Mouse (Mus musculus) spleen, postnatal 10 days (tissue): Measurements from ENCODE around the gene Gfer.
"Not testable (repeated sequence)": the region's sequence is repeated elsewhere in the genome, so short reads cannot be mapped to it uniquely, and the experiment has no call there.

Source experiments
- DNase-seq, 2 experiments: peaks; one replicate each; pipeline ENCODE4 v3.0.0; 2021 to 2022; ENCODE audit warnings: low spot score in 2 of 2

Gene Gfer

DNA sequence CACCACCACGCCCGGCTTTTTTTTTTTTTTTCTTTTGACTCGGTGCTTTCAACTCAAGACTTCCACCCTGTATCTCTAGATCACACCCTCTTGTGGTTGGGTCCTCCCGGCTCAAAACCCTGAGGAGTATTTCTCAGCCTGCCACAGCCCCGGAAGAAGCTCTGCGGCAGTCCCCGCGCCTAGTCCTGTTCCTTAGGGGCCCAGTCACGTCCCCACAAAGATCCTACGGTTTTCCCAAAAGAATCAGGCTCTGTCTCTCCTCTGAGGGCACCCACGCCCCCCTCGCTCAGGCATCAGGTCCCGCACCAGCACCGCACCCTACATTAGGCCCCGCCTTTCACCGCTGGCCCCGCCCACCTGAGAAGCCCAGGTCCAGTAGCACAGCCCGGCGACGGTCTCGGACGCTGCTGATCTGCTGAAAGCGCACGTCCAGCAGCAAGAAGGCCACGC, 8.8 kb downstream of the Gfer start:
- DNase-seq, result peak; percentile 46 to 76

DNA sequence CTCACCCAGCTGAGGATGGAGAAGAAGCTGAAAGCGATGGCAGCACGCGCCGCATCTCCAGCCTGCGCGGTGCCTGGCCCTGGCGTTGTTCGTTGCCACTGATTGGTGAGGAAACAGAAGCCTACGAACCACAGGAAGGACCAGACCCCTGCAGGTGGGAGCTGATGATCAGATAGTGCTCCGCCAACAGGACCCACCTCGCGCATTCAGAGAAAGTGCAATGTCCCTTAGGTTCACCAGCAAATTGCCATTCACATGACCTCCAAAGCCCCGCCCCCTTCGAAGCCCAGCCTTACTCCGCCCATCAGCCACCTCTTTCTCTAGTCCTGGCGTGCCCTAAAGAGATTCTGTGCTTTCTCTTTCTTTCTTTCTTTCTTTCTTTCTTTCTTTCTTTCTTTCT, 9.4 kb downstream of the Gfer start:
- DNase-seq, result peak in 1 of 2 experiments; percentile 82

DNA sequence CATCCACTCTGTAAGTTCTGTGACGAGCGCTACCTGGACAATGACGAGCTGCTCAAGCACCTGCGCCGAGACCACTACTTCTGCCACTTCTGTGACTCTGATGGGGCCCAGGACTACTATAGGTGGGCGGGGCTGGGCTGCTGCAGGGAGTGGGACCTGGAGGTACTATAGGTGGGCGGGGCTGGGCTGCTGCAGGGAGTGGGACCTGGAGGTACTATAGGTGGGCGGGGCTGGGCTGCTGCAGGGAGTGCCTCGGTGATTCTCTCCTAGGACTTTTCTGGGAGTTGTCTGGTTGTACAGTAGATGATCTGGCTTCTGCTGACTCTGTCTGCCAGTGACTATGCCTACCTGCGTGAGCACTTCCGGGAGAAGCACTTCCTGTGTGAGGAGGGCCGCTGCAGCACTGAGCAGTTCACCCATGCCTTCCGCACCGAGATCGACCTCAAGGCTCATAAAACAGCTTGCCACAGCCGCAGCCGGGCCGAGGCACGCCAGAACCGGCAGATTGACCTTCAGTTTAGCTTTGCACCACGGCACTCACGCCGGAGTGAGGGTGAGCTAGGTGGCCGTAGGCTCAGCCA, 18.4 kb downstream of the Gfer start:
- no peak for DNase-seq

DNA sequence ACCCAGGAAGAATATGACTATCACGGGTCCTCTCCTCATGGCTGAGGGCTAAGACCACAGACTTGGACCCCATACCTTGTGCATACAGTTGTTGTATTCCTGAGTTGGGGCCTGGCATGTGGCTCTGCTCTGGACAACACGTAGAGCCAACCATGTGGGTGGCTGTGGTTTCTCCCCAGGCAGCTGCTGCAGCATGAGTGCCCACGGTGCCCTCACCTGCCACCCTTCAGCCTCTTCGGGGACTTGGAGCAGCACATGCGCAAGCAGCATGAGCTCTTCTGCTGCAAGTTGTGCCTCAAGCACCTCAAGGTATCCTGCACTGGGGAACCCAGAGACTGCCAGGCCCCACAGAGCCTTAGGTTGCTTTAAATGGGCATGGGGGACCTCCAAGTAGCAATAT, 19.1 kb downstream of the Gfer start:
- DNase-seq, result no peak

DNA sequence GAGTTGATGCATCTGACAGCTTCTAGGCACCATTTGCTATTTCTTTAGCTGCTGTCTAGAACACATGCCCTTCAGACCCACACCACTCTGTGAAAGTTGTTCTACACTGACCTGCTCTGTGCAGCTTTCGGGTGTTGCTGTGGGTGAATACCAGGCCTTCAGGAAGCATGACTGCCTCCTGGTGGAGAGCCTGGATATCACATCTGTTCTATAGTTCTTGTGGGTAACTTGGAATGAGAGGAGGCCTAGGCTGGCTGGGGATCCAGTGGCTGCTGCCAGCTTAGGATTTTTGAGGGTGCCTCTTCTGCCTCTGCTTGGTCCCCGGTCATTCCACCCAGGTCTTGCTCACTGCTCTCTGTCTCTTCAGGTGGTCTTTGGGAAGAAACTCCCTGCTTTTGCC, 19.8 kb downstream of the Gfer start:
- peak; percentile 70 to 87 for DNase-seq

DNA sequence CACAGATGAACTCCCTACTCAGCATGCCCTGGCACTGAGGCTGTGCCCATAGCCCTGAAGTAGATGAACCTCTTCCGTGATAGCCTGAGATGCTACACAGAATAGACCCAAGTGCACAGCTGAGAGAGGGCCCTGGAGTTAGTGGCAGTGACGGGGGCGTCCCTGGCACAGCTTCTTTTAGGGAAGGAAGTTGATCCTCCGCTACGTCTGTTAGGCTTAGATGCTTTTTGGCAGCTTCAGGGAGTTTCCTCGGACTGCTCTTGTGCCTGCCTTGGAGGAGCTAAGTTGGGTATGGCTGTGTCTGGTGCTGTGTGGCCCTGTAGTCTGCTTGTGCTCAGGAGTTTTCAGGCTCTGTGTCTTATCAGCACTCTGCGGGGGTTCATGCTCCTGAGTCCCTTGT, 21.7 kb downstream of the Gfer start:
- DNase-seq, result no peak

DNA sequence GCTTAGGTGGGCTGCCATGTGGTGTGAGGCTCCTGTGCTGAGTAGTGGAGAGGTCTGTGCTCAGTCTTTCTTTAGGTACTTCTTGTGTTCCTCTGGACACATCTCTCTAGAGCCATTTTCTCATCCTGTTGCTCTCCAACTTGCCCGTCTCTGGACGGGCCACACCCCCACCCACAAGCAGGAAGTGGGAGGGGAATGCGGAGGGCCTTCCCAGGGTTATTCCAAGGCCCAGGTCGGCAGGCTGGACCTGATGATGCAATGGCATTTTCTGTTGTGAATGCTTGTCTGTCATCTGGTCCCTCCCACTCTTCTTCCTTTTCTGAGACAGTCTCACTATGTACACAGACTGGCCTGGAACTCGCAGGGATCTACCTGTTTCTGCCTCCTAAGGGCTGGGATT, 23.8 kb downstream of the Gfer start:
- no peak for DNase-seq

DNA sequence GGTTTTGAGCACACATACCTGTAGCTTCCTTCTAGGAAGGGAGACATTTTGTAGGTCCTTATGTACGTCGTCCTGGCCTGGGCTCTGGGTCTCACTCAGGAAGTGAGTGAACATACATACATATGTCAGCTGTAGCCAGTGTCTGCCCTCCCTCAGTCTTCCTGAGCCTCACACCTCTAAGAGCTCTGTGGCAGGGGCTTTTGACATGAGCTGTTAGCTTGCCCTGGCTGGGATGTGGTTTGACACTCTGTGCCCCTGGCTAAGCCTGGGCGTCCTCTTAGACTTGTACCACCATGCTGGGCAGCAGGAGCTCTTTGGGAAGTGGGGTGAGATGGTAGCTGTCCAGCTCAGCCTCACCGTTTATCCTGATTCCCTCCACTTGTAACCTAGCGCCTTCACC, 24.6 kb downstream of the Gfer start:
- DNase-seq, result no peak

DNA sequence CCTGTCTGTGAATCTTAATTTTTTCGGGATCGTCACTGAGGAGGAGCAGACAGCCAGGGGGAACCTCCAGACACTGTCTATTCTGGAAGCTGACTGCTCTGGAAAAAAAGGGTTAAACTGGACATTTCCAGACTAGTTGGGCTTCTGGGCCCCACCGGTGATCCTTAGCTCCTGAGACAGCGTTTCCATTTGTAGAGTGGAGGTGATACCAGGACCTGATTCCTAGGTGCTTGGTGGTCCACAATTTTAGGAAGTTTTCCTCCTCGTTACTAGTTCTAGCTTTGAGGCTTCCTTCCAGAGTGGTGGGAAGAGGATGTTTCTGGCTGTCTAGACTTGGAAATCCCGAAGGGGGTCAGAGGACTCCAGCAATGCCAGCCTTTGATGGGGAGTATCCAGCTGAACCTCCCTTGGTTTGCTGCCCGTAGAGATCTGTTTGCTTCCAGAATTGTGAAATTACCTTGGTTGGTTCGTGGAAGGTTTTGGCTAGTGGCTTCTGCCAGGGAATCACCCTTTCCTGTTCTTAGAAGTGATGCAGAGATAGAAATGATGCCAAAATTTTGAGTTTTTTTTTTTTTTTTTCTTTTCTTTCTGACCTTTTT, 25.6 kb downstream of the Gfer start:
- no peak for DNase-seq

DNA sequence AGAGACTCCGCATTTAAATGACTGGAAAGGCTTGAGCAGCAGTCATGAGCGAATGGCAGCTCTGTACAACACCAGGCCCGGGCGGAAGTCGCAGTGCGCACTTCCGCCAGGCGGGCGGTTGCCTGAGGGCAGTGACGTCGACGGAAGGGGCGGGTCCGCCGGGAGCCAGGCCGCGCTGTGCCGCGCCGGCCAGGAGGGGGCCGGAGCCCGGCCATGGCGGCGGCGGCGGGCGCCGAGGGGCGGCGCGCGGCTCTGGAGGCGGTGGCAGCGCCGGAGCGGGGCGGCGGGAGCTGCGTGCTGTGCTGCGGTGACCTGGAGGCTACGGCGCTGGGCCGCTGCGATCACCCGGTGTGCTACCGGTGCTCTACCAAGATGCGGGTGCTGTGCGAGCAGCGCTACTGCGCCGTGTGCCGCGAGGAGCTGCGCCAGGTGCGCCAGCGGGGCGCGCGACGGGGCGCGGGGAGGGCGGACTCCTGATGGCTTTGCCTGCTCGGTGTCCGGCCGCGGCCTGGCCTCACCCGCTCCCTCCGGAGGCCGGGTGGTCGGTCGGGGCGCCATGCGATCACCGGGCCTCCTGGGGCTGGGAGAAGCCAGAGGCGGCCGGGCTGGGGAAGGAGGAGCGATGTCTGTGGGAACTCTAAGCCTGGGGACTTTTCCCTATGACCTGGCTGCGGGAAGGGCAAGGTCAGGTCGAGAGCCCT, 26.3 kb downstream of the Gfer start, which contains the start of gene Zfp598:
Gene Zfp598 (plus strand): TSS at position 143 of the 701 bp plus-strand sequence.
- peak; percentile 96 to 99 for DNase-seq

DNA sequence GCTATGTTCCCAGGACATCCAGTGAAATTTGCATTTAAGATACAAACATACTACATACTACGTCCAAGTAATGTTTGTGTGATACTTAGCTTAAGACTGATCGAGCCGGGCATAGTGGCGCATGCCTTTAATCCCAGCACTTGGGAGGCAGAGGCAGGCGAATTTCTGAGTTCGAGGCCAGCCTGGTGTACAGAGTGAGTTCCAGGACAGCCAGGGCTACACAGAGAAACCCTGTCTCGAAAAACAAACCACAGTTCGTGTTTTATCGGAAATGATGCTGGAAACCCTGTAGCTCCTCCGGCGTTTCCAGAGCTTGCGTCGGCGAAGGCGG, 26.8 kb downstream of the Gfer start:
- DNase-seq, result not testable (repeated sequence)

DNA sequence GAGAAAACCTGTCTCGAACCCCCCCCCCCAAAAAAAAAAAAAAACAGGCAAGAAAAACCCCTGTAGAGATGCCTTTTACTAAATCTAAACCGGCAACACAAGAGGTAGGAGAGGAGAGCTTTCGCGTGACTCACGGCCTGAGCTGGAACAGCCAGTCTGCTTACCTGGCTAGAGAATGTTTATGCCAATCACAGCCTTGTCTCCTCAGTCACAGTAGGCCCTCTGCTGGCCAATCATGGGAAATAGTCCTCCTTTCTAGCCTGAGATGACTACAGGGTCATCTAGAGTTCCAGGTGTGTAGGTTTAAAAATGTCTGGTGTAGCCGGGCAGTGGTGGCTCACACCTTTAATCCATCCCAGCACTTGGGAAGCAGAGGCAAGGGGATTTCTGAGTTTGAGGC, 28.5 kb downstream of the Gfer start:
- peak in 1 of 2 experiments; percentile 77 for DNase-seq

DNA sequence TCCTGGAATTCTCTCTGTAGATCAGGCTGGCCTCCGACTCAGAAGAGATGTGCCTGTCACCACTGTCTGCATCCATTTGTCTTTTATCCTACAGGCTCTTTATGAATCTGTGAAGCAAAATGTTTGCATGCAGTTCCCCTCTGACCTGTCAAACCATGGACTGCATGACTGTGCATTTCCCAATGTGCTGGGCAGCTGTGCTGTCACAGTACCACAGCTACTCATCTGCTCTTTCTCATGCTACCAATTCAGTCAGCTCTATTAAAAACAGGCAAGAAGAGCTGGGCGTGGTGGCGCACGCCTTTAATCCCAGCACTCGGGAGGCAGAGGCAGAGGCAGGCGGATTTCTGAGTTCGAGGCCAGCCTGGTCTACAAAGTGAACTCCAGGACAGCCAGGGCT, 28.9 kb downstream of the Gfer start:
- DNase-seq, result not testable (repeated sequence)

DNA sequence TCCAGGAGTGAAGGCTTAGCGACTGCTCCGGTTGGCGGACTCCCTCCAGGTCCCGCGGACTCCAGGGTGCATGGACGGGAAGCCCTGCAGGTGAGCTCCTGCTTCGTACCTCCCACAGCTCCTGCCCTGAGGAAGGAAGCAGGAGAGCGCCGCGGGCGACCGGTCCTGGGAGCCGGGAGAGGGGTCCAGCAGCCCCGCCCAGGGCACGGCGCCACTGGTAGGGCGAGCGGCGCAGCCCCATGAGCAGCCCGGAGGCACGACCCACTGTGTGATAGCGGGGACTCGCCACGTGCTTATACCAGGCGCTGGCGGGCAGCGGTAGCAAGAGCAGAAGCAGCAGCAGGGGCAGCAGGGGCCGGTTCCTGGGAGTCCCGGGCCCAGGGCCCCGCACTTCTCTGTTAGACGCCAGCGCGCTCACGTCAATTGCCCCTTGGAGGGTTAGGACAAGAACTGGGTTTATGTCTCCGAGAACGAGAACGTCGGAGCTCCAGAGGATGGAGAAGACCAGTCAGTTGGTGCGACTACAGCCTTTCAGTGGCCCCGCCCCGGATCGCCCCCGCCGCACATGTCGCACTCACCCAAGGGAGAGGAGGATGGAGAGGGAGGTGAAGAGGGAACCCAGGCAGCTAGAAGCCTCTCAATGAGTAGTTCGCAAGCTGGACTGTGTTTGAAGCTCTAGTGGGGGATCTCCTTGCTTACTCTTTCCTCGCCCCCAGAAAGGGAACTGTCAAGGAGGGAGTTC, 37.8 kb downstream of the Gfer start, which contains the start of gene Npw:
Gene Npw (minus strand): TSS at position 441 of the 742 bp plus-strand sequence.
- peak in 1 of 2 experiments; percentile 41 for DNase-seq

DNA sequence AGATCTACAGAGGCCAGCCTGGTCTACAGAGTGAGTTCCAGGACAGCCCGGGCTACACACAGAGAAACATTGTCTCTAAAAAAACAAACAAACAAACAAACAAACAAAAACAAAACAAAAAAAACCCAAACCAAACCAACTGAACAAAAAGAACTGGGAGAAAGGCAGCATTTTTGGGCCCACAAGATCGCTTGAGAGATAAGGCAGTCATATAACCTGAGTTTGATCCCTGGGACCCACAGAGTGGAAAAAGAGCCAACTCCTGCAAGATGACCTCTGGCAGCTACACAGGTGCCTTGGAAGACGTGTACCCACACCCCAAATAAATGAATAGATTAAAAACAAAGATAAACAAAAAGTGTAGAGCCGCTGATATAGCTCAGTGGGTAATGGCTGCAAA, 41.0 kb downstream of the Gfer start:
- no peak for DNase-seq

DNA sequence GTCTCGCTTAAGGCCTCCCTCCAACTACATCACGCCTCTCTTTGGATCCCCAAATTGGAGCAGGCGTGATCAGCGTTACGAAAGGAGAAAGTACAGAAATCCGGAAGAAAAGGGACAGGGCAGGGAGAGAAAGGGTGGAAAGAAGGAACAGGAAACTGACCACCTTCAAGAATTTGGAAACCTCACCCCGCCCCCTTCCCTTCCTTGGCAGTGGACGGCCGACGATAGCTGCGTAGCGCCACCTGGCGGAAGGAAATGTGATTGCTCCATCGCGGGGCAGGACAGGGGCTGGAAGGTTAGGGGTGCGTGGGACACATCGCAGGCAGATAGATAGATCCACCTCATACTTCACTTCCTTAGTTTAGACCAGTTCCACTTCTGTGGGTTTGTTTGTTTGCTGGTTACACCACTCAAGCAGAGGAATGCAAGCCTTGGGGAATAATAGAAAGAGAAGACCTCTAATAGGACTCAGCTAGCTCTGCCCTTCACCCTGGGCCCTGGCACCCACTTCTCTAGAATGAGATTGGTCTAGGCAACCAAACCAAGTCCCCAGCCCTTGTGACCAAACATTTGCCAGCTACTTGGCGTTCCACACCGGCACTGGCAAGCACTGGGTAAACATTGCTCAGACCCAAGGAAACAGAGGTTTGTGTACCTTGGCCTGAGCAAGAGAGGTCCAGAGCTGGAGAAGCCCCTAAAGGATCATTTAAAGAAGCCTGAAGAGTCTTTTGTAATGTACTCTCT, 41.8 kb downstream of the Gfer start:
- peak; percentile 63 to 83 for DNase-seq

DNA sequence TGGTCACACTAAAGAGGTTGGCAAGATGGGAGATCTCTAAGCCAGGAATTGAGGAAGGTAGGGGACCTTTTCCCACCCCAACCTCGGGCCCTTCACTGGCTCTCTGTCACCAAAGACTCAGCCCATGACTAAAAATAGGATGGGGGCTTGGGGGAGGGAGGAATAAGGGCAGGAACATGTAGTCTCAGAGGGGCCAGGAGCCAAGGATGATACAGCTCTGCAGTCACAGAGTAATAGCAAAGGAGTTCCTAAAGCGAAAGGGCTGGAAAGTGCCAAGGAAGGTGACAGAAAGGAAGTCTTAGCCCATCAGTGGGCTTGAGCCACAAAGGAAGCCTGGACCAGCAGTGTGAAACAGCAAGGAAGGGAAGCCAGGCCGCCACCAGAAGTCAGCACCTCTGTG, 44.1 kb downstream of the Gfer start:
- DNase-seq, result no peak

DNA sequence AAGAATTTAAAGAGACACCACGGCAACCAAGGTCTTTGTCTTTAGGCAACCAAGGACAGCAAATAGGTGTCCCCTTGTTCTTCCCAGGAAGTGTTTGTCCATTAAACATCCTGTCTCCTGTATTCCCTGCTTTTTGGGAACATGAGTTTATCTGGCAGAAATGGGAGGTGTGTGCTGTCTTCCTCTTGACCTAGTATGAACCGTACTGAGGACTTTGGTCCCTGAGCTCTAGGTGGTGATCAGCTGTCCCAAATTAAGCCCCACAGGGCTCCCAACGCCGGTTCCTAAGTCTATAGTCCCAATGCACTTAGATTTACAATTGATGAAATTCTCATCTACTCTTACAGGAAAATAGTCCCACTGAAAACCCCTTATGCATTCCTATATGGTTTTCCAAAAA, 45.2 kb downstream of the Gfer start:
- no peak for DNase-seq

DNA sequence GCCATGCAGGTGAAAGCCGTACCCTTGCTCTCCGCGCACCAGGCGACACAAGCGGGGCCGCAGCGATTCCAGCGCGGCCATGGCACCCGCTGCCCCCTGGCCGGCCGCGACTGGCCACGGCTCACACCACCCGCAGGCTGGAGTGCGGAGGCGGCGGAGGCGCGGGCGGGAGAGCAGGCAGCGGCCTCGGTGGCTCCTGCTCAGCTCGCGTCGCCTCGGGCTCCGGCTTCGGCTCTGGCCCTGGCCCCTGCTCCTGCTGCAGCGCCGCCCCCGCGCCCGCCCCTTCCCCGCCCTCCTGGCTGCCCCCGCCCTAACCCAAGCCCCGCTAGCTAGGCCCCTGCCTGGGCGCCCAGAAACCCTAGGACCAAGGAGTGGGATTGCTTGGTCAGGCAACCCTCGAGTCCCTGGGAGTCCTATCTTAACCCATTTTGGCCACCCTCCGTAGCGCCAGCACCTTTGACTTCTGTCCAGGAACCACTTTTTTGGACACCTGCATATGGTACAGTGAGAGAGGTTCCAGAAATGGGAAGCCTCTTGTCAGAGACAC, 45.8 kb downstream of the Gfer start, which contains the start of gene Slc9a3r2:
Gene Slc9a3r2 (minus strand): TSS at position 258 of the 547 bp plus-strand sequence.
- DNase-seq, result no peak

DNA sequence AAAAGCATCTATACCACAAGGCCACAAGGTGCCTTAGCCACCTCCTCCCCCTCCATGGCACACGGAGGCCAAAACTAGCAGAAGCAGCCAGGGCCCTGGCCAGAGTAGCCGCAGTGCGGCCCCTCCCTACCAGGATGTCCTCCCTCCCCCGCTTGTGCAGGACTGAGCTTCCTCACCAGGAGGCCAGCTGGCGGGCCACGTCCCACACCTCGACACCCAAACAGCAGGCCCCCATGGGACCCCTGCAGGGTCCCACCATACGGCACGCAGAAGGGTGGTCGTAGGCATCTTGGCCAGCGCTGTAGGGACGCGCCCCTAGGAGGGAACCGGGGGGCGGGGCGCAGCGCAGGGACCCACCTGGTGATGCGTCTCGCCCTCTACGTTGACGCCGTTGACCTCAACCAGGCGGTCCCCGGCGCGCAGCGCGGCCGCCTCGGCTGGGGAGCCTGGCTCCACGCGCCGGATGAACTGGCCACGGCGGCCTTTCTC, 46.3 kb downstream of the Gfer start:
- DNase-seq, result no peak

DNA sequence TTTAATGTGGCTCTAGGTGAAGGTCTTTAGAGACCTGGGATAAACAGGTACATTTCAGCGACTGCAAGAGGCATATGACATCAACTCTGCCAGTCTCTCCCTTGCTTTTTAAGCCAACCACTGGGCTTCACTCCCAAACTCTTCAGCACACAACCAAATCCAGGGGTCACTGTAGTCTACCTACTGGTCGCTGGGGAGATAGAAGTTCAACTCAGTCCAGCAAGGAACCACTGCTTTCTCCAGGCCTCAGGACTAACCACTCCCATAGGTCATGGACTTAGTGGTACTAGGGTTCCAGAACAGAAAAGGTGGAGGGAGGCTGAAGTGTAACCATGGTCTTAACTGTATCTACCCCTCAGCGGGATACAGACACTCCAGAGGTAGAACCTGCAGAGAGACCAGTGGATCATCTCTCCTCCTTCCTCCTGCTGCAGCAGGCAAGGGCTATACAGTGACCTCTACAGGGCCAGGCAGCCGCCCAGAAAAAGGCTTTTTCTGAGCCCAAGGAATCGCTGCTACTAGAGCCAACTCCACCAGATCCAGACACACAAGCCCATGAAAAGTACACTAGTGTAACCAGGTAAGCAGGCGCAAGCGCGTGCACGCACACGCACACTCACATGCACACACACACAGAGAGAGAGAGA, 47.1 kb downstream of the Gfer start:
- DNase-seq, result no peak
